Mouse (Mus musculus) central nervous system, embryonic 18 days (tissue): ENCODE data around the gene Mybl2. TPM values are rescaled to one million over a fixed set of nuclear protein-coding genes. Genes with fewer than 3 reads are reported as not detected.

Experiments
- polyA plus RNA-seq: library from polyadenylated mRNA; depleted of rRNA; stranded (reverse); fragments of >200 nt; gene quantifications from 2 replicates; pipeline ENCODE4 v1.2.3, GENCODE M21; 2012; rRNA removed

The Mybl2 gene
- polyA plus RNA-seq, result 4.2 and 4.7 TPM in 2 replicates

GRCm38 (mm10) chr2:163054335-163054840, at the start of gene Mybl2:
Mybl2 (plus strand) TSS chr2:163054687.

DNA sequence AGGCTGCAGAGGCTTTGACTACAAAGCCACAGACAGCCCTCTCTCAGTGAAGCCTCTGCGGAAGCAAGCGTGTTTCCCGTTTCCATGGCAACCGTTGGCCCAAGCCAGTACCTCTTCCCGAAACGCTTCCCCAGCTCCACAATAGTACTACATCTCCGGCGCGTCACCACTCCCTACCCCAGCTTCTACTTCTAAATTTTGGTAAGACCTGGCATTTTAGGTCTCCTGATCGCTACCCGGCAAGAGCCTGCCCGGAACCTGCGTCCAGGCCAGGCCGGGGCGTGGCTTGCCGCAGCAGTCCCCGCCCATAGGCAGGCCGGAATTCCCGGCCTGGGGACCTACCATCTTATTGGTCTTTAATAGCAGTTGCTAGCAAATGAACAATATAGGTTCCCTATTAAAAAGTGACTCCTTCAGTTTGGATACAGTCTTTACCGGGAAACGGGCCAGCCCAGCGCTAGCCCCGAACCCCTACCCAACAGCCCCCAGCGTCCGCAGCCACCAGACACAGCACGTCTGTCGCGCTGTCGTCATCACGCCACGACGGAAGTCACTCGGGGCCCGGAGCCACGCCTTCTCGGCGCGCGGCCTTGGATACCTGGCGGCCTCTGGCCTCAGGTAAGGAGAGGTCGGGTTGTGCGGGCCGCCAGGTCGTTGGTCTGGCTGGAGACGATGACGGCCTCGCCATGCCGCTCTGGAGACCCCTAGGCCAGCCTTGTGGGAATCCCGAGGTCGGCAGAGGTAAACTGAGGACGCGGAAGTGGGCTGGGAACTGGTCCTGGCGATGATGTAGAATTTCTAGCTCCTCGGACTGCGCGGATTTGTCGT, 37.4 kb upstream of the Mybl2 start, which contains the start of gene Ift52:
Ift52 (plus strand) TSS at position 439 of the 828 bp plus-strand sequence.

DNA sequence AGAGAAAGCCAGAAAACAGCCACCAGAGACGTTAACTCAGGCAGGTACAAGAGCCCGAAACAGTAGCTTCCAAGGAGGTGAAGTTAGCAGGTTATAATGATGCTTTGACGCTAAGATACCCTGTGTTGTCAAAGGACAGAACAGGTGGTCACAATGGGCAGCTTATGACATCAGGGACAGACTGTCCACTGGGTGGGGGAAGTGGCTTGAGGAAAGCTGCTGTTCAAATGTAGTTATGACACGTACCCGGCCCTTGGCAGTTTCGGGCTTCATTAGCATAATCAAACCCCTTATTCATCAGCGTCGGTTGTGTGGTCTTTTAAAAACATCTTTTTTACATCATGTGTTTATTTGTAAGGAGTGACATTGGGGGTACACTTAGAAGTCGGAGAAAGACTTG, 33.2 kb downstream of the Mybl2 start, which contains the start of gene Gtsf1l:
Gtsf1l (minus strand) TSS at position 128 of the 400 bp plus-strand sequence.

Other genes with a start within 250 kb of the Mybl2 start
- gene Srsf6, start 123.2 kb upstream of the Mybl2 start, polyA plus RNA-seq, result 295 and 318 TPM in 2 replicates
- 14.0 and 14.3 TPM in 2 replicates for gene L3mbtl1, start 111.2 kb upstream of the Mybl2 start, polyA plus RNA-seq
- gene Sgk2, start 67.4 kb upstream of the Mybl2 start, polyA plus RNA-seq, result 0.09 and 0.13 TPM in 2 replicates
- 29.7 and 30.9 TPM in 2 replicates for gene Ift52, start 37.3 kb upstream of the Mybl2 start, polyA plus RNA-seq
- 0.07 TPM in 1 of 2 replicates, not detected in the other for gene Gtsf1l, start 33.2 kb downstream of the Mybl2 start, polyA plus RNA-seq
- gene Tox2, start 148.4 kb downstream of the Mybl2 start, polyA plus RNA-seq, result 33.3 and 47.2 TPM in 2 replicates